Mouse (Mus musculus): ENCODE measurements around the gene Smarcal1. TPM values are rescaled to one million over a fixed set of nuclear protein-coding genes. Genes with fewer than 3 reads are reported as not detected.

The Smarcal1 gene
- total RNA-seq, 2 experiments from 2014 or later, result 24.7 to 28.3 TPM

- DNase-seq (ENCODE audit: low spot score), result no peak
- intact Hi-C loops (cut with DNase I), result no loop called here
Observed at GRCm38 (mm10) chr1:72585971-72586875, 3.2 kb downstream of the Smarcal1 start.

- no peak for DNase-seq (ENCODE audit: low spot score)
- intact Hi-C loops (cut with DNase I), result no loop called here
Observed at GRCm38 (mm10) chr1:72587532-72587931, 4.5 kb downstream of the Smarcal1 start.

GRCm38 (mm10) chr1:72588763-72589162 is 5.7 kb downstream of the Smarcal1 start:
- intact Hi-C loops (cut with DNase I), result no loop called here

GRCm38 (mm10) chr1:72590636-72591035 is 7.6 kb downstream of the Smarcal1 start:
- no peak for DNase-seq (ENCODE audit: low spot score)
- intact Hi-C loops (cut with DNase I), result no loop called here

More at GRCm38 (mm10) chr1:72588763-72589162, 5.7 kb downstream of the Smarcal1 start:
- DNase-seq (ENCODE audit: low spot score), result no peak

GRCm38 (mm10) chr1:72592350-72592749 is 9.3 kb downstream of the Smarcal1 start:
- intact Hi-C loops (cut with DNase I), result no loop called here
- no peak for DNase-seq (ENCODE audit: low spot score)

- intact Hi-C loops (cut with DNase I), result no loop called here
- peak; percentile 55 for DNase-seq (ENCODE audit: low spot score)
Observed at GRCm38 (mm10) chr1:72593340-72593951, 10.4 kb downstream of the Smarcal1 start.

GRCm38 (mm10) chr1:72595686-72596085 is 12.6 kb downstream of the Smarcal1 start:
- intact Hi-C loops (cut with DNase I), result no loop called here
- DNase-seq (ENCODE audit: low spot score), result no peak

- DNase-seq (ENCODE audit: low spot score), result no peak
- intact Hi-C loops (cut with DNase I), result no loop called here
Observed at GRCm38 (mm10) chr1:72596231-72596630, 13.2 kb downstream of the Smarcal1 start.

GRCm38 (mm10) chr1:72599146-72600101 is 16.4 kb downstream of the Smarcal1 start:
- no peak for DNase-seq (ENCODE audit: low spot score)
- intact Hi-C loops (cut with DNase I), result no loop called here

- intact Hi-C loops (cut with DNase I), result no loop called here
- no peak for DNase-seq (ENCODE audit: low spot score)
Observed at GRCm38 (mm10) chr1:72600778-72601177, 17.7 kb downstream of the Smarcal1 start.

- no peak for DNase-seq (ENCODE audit: low spot score)
- intact Hi-C loops (cut with DNase I), result no loop called here
Observed at GRCm38 (mm10) chr1:72601233-72601632, 18.2 kb downstream of the Smarcal1 start.

- intact Hi-C loops (cut with DNase I), result no loop called here
- no peak for DNase-seq (ENCODE audit: low spot score)
Observed at GRCm38 (mm10) chr1:72602186-72602585, 19.1 kb downstream of the Smarcal1 start.

GRCm38 (mm10) chr1:72602803-72603202 is 19.8 kb downstream of the Smarcal1 start:
- intact Hi-C loops (cut with DNase I), result no loop called here
- DNase-seq (ENCODE audit: low spot score), result no peak

GRCm38 (mm10) chr1:72606186-72606673 is 23.2 kb downstream of the Smarcal1 start:
- no peak for DNase-seq (ENCODE audit: low spot score)
- intact Hi-C loops (cut with DNase I), result no loop called here

- intact Hi-C loops (cut with DNase I), result no loop called here
- no peak for DNase-seq (ENCODE audit: low spot score)
Observed at GRCm38 (mm10) chr1:72609129-72609528, 26.1 kb downstream of the Smarcal1 start.

GRCm38 (mm10) chr1:72609887-72610877 is 27.1 kb downstream of the Smarcal1 start:
- DNase-seq (ENCODE audit: low spot score), result no peak
- intact Hi-C loops (cut with DNase I), result no loop called here

- intact Hi-C loops (cut with DNase I), result no loop called here
- DNase-seq (ENCODE audit: low spot score), result no peak
Observed at GRCm38 (mm10) chr1:72612172-72612571, 29.1 kb downstream of the Smarcal1 start.

- DNase-seq (ENCODE audit: low spot score), result no peak
- intact Hi-C loops (cut with DNase I), result no loop called here
Observed at GRCm38 (mm10) chr1:72635221-72635620, 52.2 kb downstream of the Smarcal1 start.
